Mouse (Mus musculus) liver, embryonic 16.5 days (tissue): ENCODE measurements around the gene Psenen. TPM values are rescaled to one million over a fixed set of nuclear protein-coding genes. Genes with fewer than 3 reads are reported as not detected.

Source experiments
- ATAC-seq: fragments of 200-750 bp; cut with Nextera tagmentation; 2 replicates; pipeline ENCODE4 v1.8.0; 2017; ENCODE audit warnings: low read depth, mild to moderate bottlenecking, moderate number of reproducible peaks, moderate library complexity
- H3K27ac ChIP-seq: fragments of 300-500 bp; sonication (generic); 2 replicates; pipeline ENCODE4 v1.5.1; 2014; ENCODE audit warnings: mild to moderate bottlenecking, low read length
- H3K27me3 ChIP-seq: fragments of 300-500 bp; sonication (generic); 2 replicates; pipeline ENCODE4 v1.6.1; 2014; ENCODE audit warnings: low read depth, low read length, mixed read lengths; ENCODE audit not compliant: control insufficient read depth, insufficient read depth
- H3K36me3 ChIP-seq: fragments of 300-500 bp; sonication (generic); 2 replicates; pipeline ENCODE4 v1.6.1; 2014; ENCODE audit warnings: mild to moderate bottlenecking; ENCODE audit not compliant: control insufficient read depth, insufficient read depth
- H3K4me1 ChIP-seq: fragments of 300-500 bp; sonication (generic); 2 replicates; pipeline ENCODE4 v1.6.1; 2014; ENCODE audit warnings: low read depth, low read length, mixed read lengths; ENCODE audit not compliant: control insufficient read depth
- H3K4me2 ChIP-seq: fragments of 300-500 bp; sonication (generic); 2 replicates; pipeline ENCODE4 v1.6.1; 2014; ENCODE audit warnings: low read depth, low read length, mixed read lengths
- H3K4me3 ChIP-seq: fragments of 300-500 bp; sonication (generic); 2 replicates; pipeline ENCODE4 v1.5.1; 2014; ENCODE audit warnings: low read depth, mild to moderate bottlenecking, low read length
- H3K9ac ChIP-seq: fragments of 300-500 bp; sonication (generic); 2 replicates; pipeline ENCODE4 v1.6.1; 2014; ENCODE audit warnings: low read depth, low read length
- H3K9me3 ChIP-seq: fragments of 300-500 bp; sonication (generic); replicated peaks from 2 replicates; pipeline ENCODE4 v1.6.1; 2016; ENCODE audit warnings: low read length; ENCODE audit not compliant: control insufficient read depth
- WGBS: fragments of 180-500 bp; shearing (Covaris S2); extraction: QIAGEN DNeasy Blood & Tissue Kit; methylation state at CpG from one replicate; pipeline ENCODE4 v1.1.7; 2014; ENCODE audit not compliant: insufficient replicate concordance; 5-methylcytosine and 5-hydroxymethylcytosine counted together
- polyA plus RNA-seq: library from polyadenylated mRNA; unstranded; fragments of >200 nt; fragmentation: Nextera tagmentation; extraction: Ambion mirVana; gene quantifications from 2 replicates; pipeline ENCODE4 v1.2.1, GENCODE M21; 2015

Gene Psenen
- polyA plus RNA-seq, 1 experiment from 2014 or later: 65.0 TPM

GRCm38 (mm10) chr7:30532931-30533330 is 30.5 kb downstream of the Psenen start:
- peaks cover 17% of the 10 kb centered on the region for H3K4me1 ChIP-seq
- no peaks in the 10 kb centered on the region for H3K9me3 ChIP-seq
- no peak overlapping the region for H3K27ac ChIP-seq
- no peak overlapping the region for H3K9ac ChIP-seq
- no peak overlapping the region for H3K4me3 ChIP-seq
- no peak for ATAC-seq
- H3K4me2 ChIP-seq: no peak overlapping the region
- H3K27me3 ChIP-seq: no peaks in the 10 kb centered on the region
- 74% methylated on average over 8 of the region's 8 CpGs for WGBS
- peaks cover 6% of the 10 kb centered on the region for H3K36me3 ChIP-seq

GRCm38 (mm10) chr7:30531291-30531815 is 32.1 kb downstream of the Psenen start:
- H3K27ac ChIP-seq: no peak overlapping the region
- no peaks in the 10 kb centered on the region for H3K9me3 ChIP-seq
- ATAC-seq: no peak
- 70% methylated on average over 9 of the region's 9 CpGs for WGBS
- no peaks in the 10 kb centered on the region for H3K27me3 ChIP-seq
- no peak overlapping the region for H3K4me3 ChIP-seq
- peaks cover 7% of the 10 kb centered on the region for H3K36me3 ChIP-seq
- H3K4me2 ChIP-seq: no peak overlapping the region
- H3K4me1 ChIP-seq: peaks cover 17% of the 10 kb centered on the region
- H3K9ac ChIP-seq: no peak overlapping the region

- no peaks in the 10 kb centered on the region for H3K4me1 ChIP-seq
- no peaks in the 10 kb centered on the region for H3K9me3 ChIP-seq
- ATAC-seq: no peak
- peaks cover 7% of the 10 kb centered on the region for H3K36me3 ChIP-seq
- no peak overlapping the region for H3K9ac ChIP-seq
- WGBS: 74% methylated on average over 14 of the region's 14 CpGs
- no peak overlapping the region for H3K4me2 ChIP-seq
- no peak overlapping the region for H3K27ac ChIP-seq
- no peak overlapping the region for H3K4me3 ChIP-seq
- no peaks in the 10 kb centered on the region for H3K27me3 ChIP-seq
These were observed 36.4 kb downstream of the Psenen start for GRCm38 (mm10) chr7:30526981-30527380.

GRCm38 (mm10) chr7:30526399-30526798 is 37.0 kb downstream of the Psenen start:
- H3K9ac ChIP-seq: no peak overlapping the region
- 66% methylated on average over 17 of the region's 17 CpGs for WGBS
- H3K4me1 ChIP-seq: no peaks in the 10 kb centered on the region
- H3K27ac ChIP-seq: no peak overlapping the region
- no peak overlapping the region for H3K4me2 ChIP-seq
- no peak overlapping the region for H3K4me3 ChIP-seq
- H3K36me3 ChIP-seq: peaks cover 4% of the 10 kb centered on the region
- H3K9me3 ChIP-seq: no peaks in the 10 kb centered on the region
- no peak for ATAC-seq
- H3K27me3 ChIP-seq: no peaks in the 10 kb centered on the region

GRCm38 (mm10) chr7:30525954-30526353 is 37.5 kb downstream of the Psenen start:
- H3K36me3 ChIP-seq: peaks cover 3% of the 10 kb centered on the region

GRCm38 (mm10) chr7:30524487-30524886 is 38.9 kb downstream of the Psenen start:
- H3K27ac ChIP-seq: no peak overlapping the region
- 80% methylated on average over 6 of the region's 6 CpGs for WGBS
- ATAC-seq: no peak
- no peaks in the 10 kb centered on the region for H3K27me3 ChIP-seq
- H3K9me3 ChIP-seq: no peaks in the 10 kb centered on the region
- H3K4me3 ChIP-seq: no peak overlapping the region
- no peaks in the 10 kb centered on the region for H3K4me1 ChIP-seq
- H3K4me2 ChIP-seq: no peak overlapping the region
- H3K36me3 ChIP-seq: peaks cover 3% of the 10 kb centered on the region; the same call in 1 of the 2 replicates
- H3K9ac ChIP-seq: no peak overlapping the region

More at GRCm38 (mm10) chr7:30525954-30526353, 37.5 kb downstream of the Psenen start:
- 53% methylated on average over 10 of the region's 10 CpGs for WGBS
- H3K4me3 ChIP-seq: no peak overlapping the region
- H3K9me3 ChIP-seq: no peaks in the 10 kb centered on the region
- H3K9ac ChIP-seq: no peak overlapping the region
- H3K27me3 ChIP-seq: no peaks in the 10 kb centered on the region
- no peak overlapping the region for H3K4me2 ChIP-seq
- no peaks in the 10 kb centered on the region for H3K4me1 ChIP-seq
- no peak for ATAC-seq
- no peak overlapping the region for H3K27ac ChIP-seq

- WGBS: 79% methylated on average over 10 of the region's 10 CpGs
- no peaks in the 10 kb centered on the region for H3K9me3 ChIP-seq
These were observed 40.6 kb downstream of the Psenen start for GRCm38 (mm10) chr7:30522871-30523270.

GRCm38 (mm10) chr7:30520856-30521255 is 42.6 kb downstream of the Psenen start:
- no peak overlapping the region for H3K4me3 ChIP-seq
- 66% methylated on average over 5 of the region's 5 CpGs for WGBS
- no peak overlapping the region for H3K27ac ChIP-seq
- H3K4me2 ChIP-seq: no peak overlapping the region
- no peak overlapping the region for H3K9ac ChIP-seq
- H3K4me1 ChIP-seq: no peaks in the 10 kb centered on the region
- H3K36me3 ChIP-seq: no peaks in the 10 kb centered on the region
- no peaks in the 10 kb centered on the region for H3K27me3 ChIP-seq
- H3K9me3 ChIP-seq: no peaks in the 10 kb centered on the region
- no peak for ATAC-seq

More at GRCm38 (mm10) chr7:30522871-30523270, 40.6 kb downstream of the Psenen start:
- Histone ChIP-seq H3K4me2 (no peak overlapping the region), H3K4me3 (no peak overlapping the region), H3K27me3 (no peaks in the 10 kb centered on the region), H3K36me3 (peaks cover under 1% of the 10 kb centered on the region; the same call in 1 of the 2 replicates), H3K9ac (no peak overlapping the region), H3K4me1 (no peaks in the 10 kb centered on the region), H3K27ac (no peak overlapping the region)
- ATAC-seq: no peak

- Histone ChIP-seq H3K36me3 (no peaks in the 10 kb centered on the region), H3K4me2 (no peak overlapping the region), H3K27ac (no peak overlapping the region), H3K4me1 (no peaks in the 10 kb centered on the region), H3K9ac (no peak overlapping the region), H3K9me3 (no peaks in the 10 kb centered on the region), H3K4me3 (no peak overlapping the region), H3K27me3 (no peaks in the 10 kb centered on the region)
- no peak for ATAC-seq
- 59% methylated on average over 4 of the region's 4 CpGs for WGBS
These were observed 43.0 kb downstream of the Psenen start for GRCm38 (mm10) chr7:30520396-30520795.
